Mouse (Mus musculus) ES-E14 (cell line): ENCODE results near the gene Mical2.

Experiments used
- CHD2 ChIP-seq: IDR thresholded peaks from 2 replicates; pipeline ENCODE4 v1.6.1; 2014; ENCODE audit warnings: mild to moderate bottlenecking, low read depth, low read length, inconsistent platforms
- MAFK ChIP-seq: IDR thresholded peaks from 2 replicates; pipeline ENCODE4 v1.6.1; 2014; ENCODE audit warnings: mild to moderate bottlenecking, low read depth, low read length, inconsistent platforms; ENCODE audit not compliant: insufficient read depth
- ZC3H11A ChIP-seq: IDR thresholded peaks from 2 replicates; pipeline ENCODE4 v1.6.1; 2012; ENCODE audit warnings: low read depth, mild to moderate bottlenecking, inconsistent platforms, low read length, borderline replicate concordance

- TF ChIP-seq ZC3H11A (no peak), CHD2 (no peak), MAFK (no peak)
Observed at GRCm38 (mm10) chr7:112388363-112388875, 162.8 kb downstream of the Mical2 start.
